Comparison of ENCODE assay signal across 12 mouse cellular contexts in genomic region chrX:13278996-13279395, GRCm38 (mm10). TPM values are rescaled to one million over a fixed set of nuclear protein-coding genes. Genes with fewer than 3 reads are reported as not detected.
A peak's percentile ranks its signal among the peaks of the same experiment; 100 is the strongest.
DNase-seq lines count a peak whose midpoint lies in the region; ATAC-seq lines count a peak whose summit lies in the region.
"Had no signal": no experiment of that assay in that cellular context is flagged by ENCODE, and none has a peak within 500 bp of the region (broad histone marks: within the 10 kb centered on the region; RNA-seq: fewer than 3 reads in every experiment).

No protein-coding gene starts in this region.

- H3K4me2 ChIP-seq in heart, embryonic 11.5 days = 0 out of 2 replicates have a peak overlapping the region, but pooled peaks have one; percentile 4
- H3K4me2 ChIP-seq in midbrain, embryonic 15.5 days = no peak overlapping the region

- no peak for DNase-seq in heart, postnatal 36 days
- peak; percentile 68 for DNase-seq in ES-CJ7 (ENCODE audit: low read depth, low spot score)
- peak; percentile 9 for DNase-seq in embryonic facial prominence, embryonic 10.5 days (ENCODE audit: low spot score)
- no peak for DNase-seq in kidney, adult 11 months
- DNase-seq in cerebellum, postnatal 25 days = no peak
- DNase-seq: gastrocnemius, postnatal 14 days; heart, adult 2 months; kidney, postnatal 4 days; thymus, adult 18-20 months had no signal

- no peaks in the 10 kb centered on the region for H3K4me1 ChIP-seq in heart, embryonic 11.5 days (ENCODE audit: control insufficient read depth, insufficient read depth, low read length)
- peaks cover 11% of the 10 kb centered on the region; the same call in 1 of the 2 replicates for H3K4me1 ChIP-seq in embryonic facial prominence, embryonic 10.5 days
- H3K4me1 ChIP-seq in midbrain, embryonic 15.5 days = peaks cover 16% of the 10 kb centered on the region

- intact Hi-C loops in heart, postnatal 36 days (cut with DNase I) = no loop called here

- H3K27me3 ChIP-seq in heart, embryonic 11.5 days (ENCODE audit: control insufficient read depth, insufficient read depth, low read length) = no peaks in the 10 kb centered on the region; the same call in 1 of the 2 replicates
- peaks cover 35% of the 10 kb centered on the region for H3K27me3 ChIP-seq in embryonic facial prominence, embryonic 10.5 days (replicated peaks; ENCODE audit: low read depth, poor library complexity, severe bottlenecking)
- no peaks in the 10 kb centered on the region for H3K27me3 ChIP-seq in midbrain, embryonic 15.5 days (replicated peaks)
- H3K27me3 ChIP-seq: liver, embryonic 15.5 days had no signal

- H3K9me3 ChIP-seq in heart, embryonic 11.5 days (replicated peaks; ENCODE audit: control insufficient read depth, low read length) = no peaks in the 10 kb centered on the region
- no peaks in the 10 kb centered on the region for H3K9me3 ChIP-seq in embryonic facial prominence, embryonic 10.5 days
- no peaks in the 10 kb centered on the region for H3K9me3 ChIP-seq in midbrain, embryonic 15.5 days
- H3K9me3 ChIP-seq: liver, embryonic 15.5 days had no signal

- no peak overlapping the region for H3K27ac ChIP-seq in heart, embryonic 11.5 days (ENCODE audit: low read depth, low read length)
- no peak overlapping the region; the same call in 1 of the 2 replicates for H3K27ac ChIP-seq in embryonic facial prominence, embryonic 10.5 days (replicated peaks)
- H3K27ac ChIP-seq in midbrain, embryonic 15.5 days = peak overlapping the region; percentile 99; the same call in 1 of the 2 replicates

- H3K4me3 ChIP-seq in heart, embryonic 11.5 days (ENCODE audit: low read depth, low read length) = no peak overlapping the region
- no peak overlapping the region for H3K4me3 ChIP-seq in embryonic facial prominence, embryonic 10.5 days
- H3K4me3 ChIP-seq in midbrain, embryonic 15.5 days = no peak overlapping the region

- no peak overlapping the region for H3K9ac ChIP-seq in heart, embryonic 11.5 days (ENCODE audit: low read depth, low read length)
- no peak overlapping the region for H3K9ac ChIP-seq in midbrain, embryonic 15.5 days
- H3K9ac ChIP-seq: liver, embryonic 15.5 days had no signal

- no peak for ATAC-seq in heart, embryonic 11.5 days (replicated peaks; ENCODE audit: insufficient number of reproducible peaks, low FRiP score, low TSS enrichment)
- ATAC-seq in midbrain, embryonic 15.5 days (replicated peaks) = no peak

- WGBS in heart, embryonic 11.5 days (ENCODE audit: insufficient replicate concordance) = 66% methylated on average over 17 of the region's 17 CpGs
- WGBS in embryonic facial prominence, embryonic 10.5 days = 73% methylated on average over 17 of the region's 17 CpGs
- 81% methylated on average over 17 of the region's 17 CpGs for WGBS in midbrain, embryonic 15.5 days

- no peaks in the 10 kb centered on the region for H3K36me3 ChIP-seq in heart, embryonic 11.5 days (ENCODE audit: control insufficient read depth, insufficient read depth, low read length)
- peaks cover 7% of the 10 kb centered on the region for H3K36me3 ChIP-seq in embryonic facial prominence, embryonic 10.5 days (replicated peaks)
- no peaks in the 10 kb centered on the region for H3K36me3 ChIP-seq in midbrain, embryonic 15.5 days (replicated peaks)

RNA-seq across cellular contexts. Expression of gene Ddx3x, which starts 1.8 kb away (rescaled TPM):
- polyA plus RNA-seq in heart, embryonic 11.5 days (2014; fragmentation: Nextera tagmentation; extraction: Ambion mirVana) = 99.8 and 111 TPM in 2 replicates
- 100 to 1,000 TPM; 112 to 209 TPM for total RNA-seq in heart, postnatal 36 days (2021)
- polyA plus RNA-seq in embryonic facial prominence, embryonic 10.5 days (2016; fragmentation: Nextera tagmentation; extraction: Ambion mirVana) = 164 TPM in 2 replicates
- 103 and 112 TPM in 2 replicates for polyA plus RNA-seq in midbrain, embryonic 15.5 days (2015; fragmentation: Nextera tagmentation; extraction: Ambion mirVana)

Comparison
In these comparisons a context has a peak if more than half of its experiments do, and no peak if none do; other contexts are left out.
1. DNase-seq: peak in ES-CJ7 (single experiment) and embryonic facial prominence, embryonic 10.5 days (single experiment); none in heart, postnatal 36 days (0 of 2), kidney, adult 11 months (single experiment) and cerebellum, postnatal 25 days (0 of 2).